Mouse (Mus musculus): ENCODE measurements around the gene Enox1. TPM values are rescaled to one million over a fixed set of nuclear protein-coding genes. Genes with fewer than 3 reads are reported as not detected.
A peak's percentile ranks its signal among the peaks of the same experiment; 100 is the strongest.

Gene Enox1
- polyA plus RNA-seq, 1 experiment from 2014 or later: 9.7 TPM

GRCm38 (mm10) chr14:77615201-77615600, 458.6 kb downstream of the Enox1 start:
- no peak for DNase-seq (ENCODE audit: low spot score)
- Histone ChIP-seq H3K4me3 (no peak overlapping the region), H3K27me3 (ENCODE audit: low read depth, poor library complexity, severe bottlenecking) (no peaks in the 10 kb centered on the region), H3K9me3 (replicated peaks) (no peaks in the 10 kb centered on the region), H3K36me3 (no peaks in the 10 kb centered on the region), H3K27ac (replicated peaks) (no peak overlapping the region), H3K4me1 (peaks cover 9% of the 10 kb centered on the region)
- WGBS: 93% methylated on average over 16 of the region's 16 CpGs

GRCm38 (mm10) chr14:77617250-77617649, 460.7 kb downstream of the Enox1 start:
- H3K4me1 ChIP-seq: peaks cover 9% of the 10 kb centered on the region
- DNase-seq (ENCODE audit: low spot score): no peak
- H3K27me3 ChIP-seq (ENCODE audit: low read depth, poor library complexity, severe bottlenecking): no peaks in the 10 kb centered on the region
- H3K9me3 ChIP-seq (replicated peaks): no peaks in the 10 kb centered on the region
- no peaks in the 10 kb centered on the region for H3K36me3 ChIP-seq
- H3K27ac ChIP-seq (replicated peaks): no peak overlapping the region; the same call in 1 of the 2 replicates
- no peak overlapping the region for H3K4me3 ChIP-seq
- 69% methylated on average over 6 of the region's 6 CpGs for WGBS

GRCm38 (mm10) chr14:77618131-77618805, 461.7 kb downstream of the Enox1 start:
- peaks cover 9% of the 10 kb centered on the region for H3K4me1 ChIP-seq
- H3K27ac ChIP-seq (replicated peaks): no peak overlapping the region; the same call in 1 of the 2 replicates
- H3K9me3 ChIP-seq (replicated peaks): no peaks in the 10 kb centered on the region
- no peaks in the 10 kb centered on the region for H3K27me3 ChIP-seq (ENCODE audit: low read depth, poor library complexity, severe bottlenecking)
- WGBS: 88% methylated on average over 12 of the region's 13 CpGs
- no peak for DNase-seq (ENCODE audit: low spot score)
- no peak overlapping the region for H3K4me3 ChIP-seq
- H3K36me3 ChIP-seq: no peaks in the 10 kb centered on the region

- H3K4me3 ChIP-seq: no peak overlapping the region
- no peaks in the 10 kb centered on the region for H3K9me3 ChIP-seq (replicated peaks)
- DNase-seq (ENCODE audit: low spot score): no peak
- no peaks in the 10 kb centered on the region for H3K36me3 ChIP-seq
- H3K4me1 ChIP-seq: peaks cover 13% of the 10 kb centered on the region
- 72% methylated on average over 4 of the region's 4 CpGs for WGBS
- H3K27ac ChIP-seq (replicated peaks): no peak overlapping the region
- no peaks in the 10 kb centered on the region for H3K27me3 ChIP-seq (ENCODE audit: low read depth, poor library complexity, severe bottlenecking)
Measured at GRCm38 (mm10) chr14:77621473-77622264, 465.1 kb downstream of the Enox1 start.

GRCm38 (mm10) chr14:77626557-77627507, 470.3 kb downstream of the Enox1 start:
- Histone ChIP-seq H3K27ac (replicated peaks) (peak overlapping the region; percentile 61), H3K4me3 (no peak overlapping the region), H3K27me3 (ENCODE audit: low read depth, poor library complexity, severe bottlenecking) (peaks cover 30% of the 10 kb centered on the region), H3K4me1 (peaks cover 40% of the 10 kb centered on the region), H3K9me3 (replicated peaks) (0 out of 2 replicates have a peak, but pooled peaks cover 2% of the 10 kb centered on the region), H3K36me3 (no peaks in the 10 kb centered on the region)
- 36% methylated on average over 12 of the region's 12 CpGs for WGBS
- no peak for DNase-seq (ENCODE audit: low spot score)

GRCm38 (mm10) chr14:77632466-77633171, 476.1 kb downstream of the Enox1 start:
- H3K4me3 ChIP-seq: no peak overlapping the region
- peak overlapping the region; percentile 42 for H3K27ac ChIP-seq (replicated peaks)
- DNase-seq (ENCODE audit: low spot score): no peak
- H3K9me3 ChIP-seq (replicated peaks): 0 out of 2 replicates have a peak, but pooled peaks cover 2% of the 10 kb centered on the region
- H3K36me3 ChIP-seq: no peaks in the 10 kb centered on the region
- peaks cover 37% of the 10 kb centered on the region for H3K27me3 ChIP-seq (ENCODE audit: low read depth, poor library complexity, severe bottlenecking)
- peaks cover 76% of the 10 kb centered on the region for H3K4me1 ChIP-seq
- WGBS: 79% methylated on average over 10 of the region's 10 CpGs

- no peaks in the 10 kb centered on the region for H3K36me3 ChIP-seq
- 0 out of 2 replicates have a peak overlapping the region, but pooled peaks have one; percentile 42 for H3K27ac ChIP-seq (replicated peaks)
- DNase-seq (ENCODE audit: low spot score): no peak
- no peak overlapping the region for H3K4me3 ChIP-seq
- H3K9me3 ChIP-seq (replicated peaks): 0 out of 2 replicates have a peak, but pooled peaks cover 2% of the 10 kb centered on the region
- H3K4me1 ChIP-seq: peaks cover 73% of the 10 kb centered on the region
- peaks cover 38% of the 10 kb centered on the region for H3K27me3 ChIP-seq (ENCODE audit: low read depth, poor library complexity, severe bottlenecking)
- 62% methylated on average over 2 of the region's 2 CpGs for WGBS
Measured at GRCm38 (mm10) chr14:77633172-77633542, 476.6 kb downstream of the Enox1 start.

GRCm38 (mm10) chr14:77636931-77637330, 480.4 kb downstream of the Enox1 start:
- WGBS: 39% methylated on average over 6 of the region's 6 CpGs
- no peak overlapping the region for H3K4me3 ChIP-seq
- peaks cover 7% of the 10 kb centered on the region; the same call in 1 of the 2 replicates for H3K27me3 ChIP-seq (ENCODE audit: low read depth, poor library complexity, severe bottlenecking)
- H3K9me3 ChIP-seq (replicated peaks): no peaks in the 10 kb centered on the region
- no peaks in the 10 kb centered on the region for H3K36me3 ChIP-seq
- H3K4me1 ChIP-seq: peaks cover 58% of the 10 kb centered on the region
- 0 out of 2 replicates have a peak overlapping the region, but pooled peaks have one; percentile 33 for H3K27ac ChIP-seq (replicated peaks)
- DNase-seq (ENCODE audit: low spot score): no peak

GRCm38 (mm10) chr14:77638148-77638547, 481.6 kb downstream of the Enox1 start:
- peaks cover 46% of the 10 kb centered on the region for H3K4me1 ChIP-seq
- WGBS: 86% methylated on average over 3 of the region's 3 CpGs

GRCm38 (mm10) chr14:77638616-77639015, 482.1 kb downstream of the Enox1 start:
- WGBS: 90% methylated on average over 3 of the region's 3 CpGs
- no peak overlapping the region for H3K27ac ChIP-seq (replicated peaks)
- no peaks in the 10 kb centered on the region for H3K36me3 ChIP-seq
- H3K9me3 ChIP-seq (replicated peaks): no peaks in the 10 kb centered on the region
- H3K4me3 ChIP-seq: no peak overlapping the region
- no peak for DNase-seq (ENCODE audit: low spot score)
- H3K4me1 ChIP-seq: peaks cover 41% of the 10 kb centered on the region
- H3K27me3 ChIP-seq (ENCODE audit: low read depth, poor library complexity, severe bottlenecking): peaks cover 3% of the 10 kb centered on the region; the same call in 1 of the 2 replicates

More at GRCm38 (mm10) chr14:77638148-77638547, 481.6 kb downstream of the Enox1 start:
- Histone ChIP-seq H3K36me3 (no peaks in the 10 kb centered on the region), H3K9me3 (replicated peaks) (no peaks in the 10 kb centered on the region), H3K4me3 (no peak overlapping the region), H3K27ac (replicated peaks) (no peak overlapping the region), H3K27me3 (ENCODE audit: low read depth, poor library complexity, severe bottlenecking) (peaks cover 3% of the 10 kb centered on the region; the same call in 1 of the 2 replicates)
- DNase-seq (ENCODE audit: low spot score): no peak

GRCm38 (mm10) chr14:77639586-77639985, 483.0 kb downstream of the Enox1 start:
- no peak for DNase-seq (ENCODE audit: low spot score)
- Histone ChIP-seq H3K36me3 (no peaks in the 10 kb centered on the region), H3K4me1 (peaks cover 32% of the 10 kb centered on the region), H3K27me3 (ENCODE audit: low read depth, poor library complexity, severe bottlenecking) (peaks cover 3% of the 10 kb centered on the region; the same call in 1 of the 2 replicates), H3K27ac (replicated peaks) (no peak overlapping the region), H3K9me3 (replicated peaks) (no peaks in the 10 kb centered on the region), H3K4me3 (no peak overlapping the region)
- WGBS: 84% methylated on average over 2 of the region's 2 CpGs

Data from midbrain, embryonic 10.5 days (tissue).